Mouse (Mus musculus): ENCODE data around the gene Churc1. TPM values are rescaled to one million over a fixed set of nuclear protein-coding genes. Genes with fewer than 3 reads are reported as not detected.

The Churc1 gene
- polyA plus RNA-seq, 1 experiment from 2014 or later, result 91.3 TPM

DNA sequence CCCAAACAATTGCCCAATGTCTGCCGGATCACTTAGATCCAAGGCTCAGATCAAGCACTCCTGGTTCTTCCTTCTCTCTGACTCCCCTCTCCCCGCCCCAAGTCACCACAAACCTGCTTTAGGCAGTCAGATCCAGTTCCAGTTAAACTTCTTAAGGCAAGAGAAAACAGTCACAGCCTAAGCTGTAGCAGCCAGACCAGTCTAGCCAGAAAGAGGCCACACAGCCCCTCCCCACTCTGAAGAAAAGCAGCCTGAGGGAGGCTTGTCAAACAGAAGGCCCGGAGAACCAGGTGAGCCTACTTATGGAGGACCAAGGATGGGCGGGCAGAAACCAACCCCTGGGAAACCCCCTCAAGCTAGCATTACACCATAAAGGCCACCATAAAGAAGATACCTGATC is 52.8 kb downstream of the Churc1 start:
- Histone ChIP-seq H3K36me3 (ENCODE audit: control insufficient read depth, insufficient read depth, low read length) (no peaks in the 10 kb centered on the region), H3K4me3 (ENCODE audit: low read depth, low read length) (no peak overlapping the region), H3K4me2 (ENCODE audit: low read depth, low read length, severe bottlenecking) (no peak overlapping the region), H3K4me1 (replicated peaks; ENCODE audit: control insufficient read depth, insufficient read depth, low read length) (peaks cover 19% of the 10 kb centered on the region), H3K9ac (ENCODE audit: low read length) (no peak overlapping the region), H3K9me3 (ENCODE audit: control insufficient read depth, low read length) (no peaks in the 10 kb centered on the region), H3K27ac (ENCODE audit: low read depth, low read length) (no peak overlapping the region), H3K27me3 (ENCODE audit: control insufficient read depth, insufficient read depth, low read length) (peaks cover 17% of the 10 kb centered on the region)
- ATAC-seq (replicated peaks; ENCODE audit: low FRiP score) (no peak), DNase-seq (ENCODE audit: low spot score) (no peak)
- 62% methylated on average over 4 of the region's 4 CpGs for WGBS

DNA sequence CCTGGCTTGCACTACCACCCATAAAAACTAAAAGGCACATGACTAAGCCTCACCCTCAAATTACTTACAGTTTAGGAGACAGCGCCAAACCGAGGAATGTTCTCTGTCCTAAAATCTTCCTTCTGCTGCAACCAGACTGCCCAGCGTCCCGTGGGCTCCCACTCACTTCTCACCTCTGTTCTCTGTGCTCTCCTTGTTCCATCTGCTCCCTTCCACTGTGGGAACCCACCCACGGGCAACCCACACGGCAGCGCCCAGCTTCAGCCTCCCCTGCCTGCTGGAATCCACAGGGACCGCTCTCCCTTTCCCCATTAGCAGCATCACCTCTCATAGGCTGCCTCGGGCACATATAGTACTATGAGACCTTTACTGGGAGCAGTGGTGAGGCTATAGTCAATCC is 53.6 kb downstream of the Churc1 start:
- DNase-seq (ENCODE audit: low spot score) (no peak), ATAC-seq (replicated peaks; ENCODE audit: low FRiP score) (no peak)
- H3K4me2 ChIP-seq (ENCODE audit: low read depth, low read length, severe bottlenecking), result no peak overlapping the region
- no peaks in the 10 kb centered on the region for H3K9me3 ChIP-seq (ENCODE audit: control insufficient read depth, low read length)
- H3K36me3 ChIP-seq (ENCODE audit: control insufficient read depth, insufficient read depth, low read length), result no peaks in the 10 kb centered on the region
- no peak overlapping the region for H3K4me3 ChIP-seq (ENCODE audit: low read depth, low read length)
- 84% methylated on average over 9 of the region's 9 CpGs for WGBS
- H3K4me1 ChIP-seq (replicated peaks; ENCODE audit: control insufficient read depth, insufficient read depth, low read length), result peaks cover 19% of the 10 kb centered on the region
- no peak overlapping the region for H3K9ac ChIP-seq (ENCODE audit: low read length)
- no peak overlapping the region for H3K27ac ChIP-seq (ENCODE audit: low read depth, low read length)
- peaks cover 20% of the 10 kb centered on the region for H3K27me3 ChIP-seq (ENCODE audit: control insufficient read depth, insufficient read depth, low read length)

DNA sequence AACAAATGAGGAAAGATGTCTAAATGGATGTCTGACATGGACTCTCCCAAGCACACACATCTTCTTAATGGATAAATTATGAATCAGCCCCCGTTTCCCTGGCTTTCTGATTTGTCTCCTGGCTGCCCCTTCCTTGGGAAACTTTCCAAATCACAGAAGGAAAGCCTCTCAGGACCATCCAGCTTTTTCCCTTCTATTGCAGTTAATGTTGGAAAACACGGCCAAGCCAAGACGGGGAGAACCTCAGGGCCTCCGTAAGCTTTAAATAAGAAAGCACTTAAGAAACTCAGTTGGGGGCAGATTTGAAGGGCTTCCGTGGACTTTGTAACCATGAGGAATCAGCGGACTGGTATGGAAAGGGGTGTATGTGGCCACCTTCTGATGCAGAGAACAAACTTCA is 54.5 kb downstream of the Churc1 start:
- H3K4me3 ChIP-seq (ENCODE audit: low read depth, low read length), result no peak overlapping the region
- DNase-seq (ENCODE audit: low spot score) (no peak), ATAC-seq (replicated peaks; ENCODE audit: low FRiP score) (no peak)
- H3K4me2 ChIP-seq (ENCODE audit: low read depth, low read length, severe bottlenecking), result no peak overlapping the region
- H3K27me3 ChIP-seq (ENCODE audit: control insufficient read depth, insufficient read depth, low read length), result peaks cover 20% of the 10 kb centered on the region
- 59% methylated on average over 6 of the region's 6 CpGs for WGBS
- no peak overlapping the region for H3K9ac ChIP-seq (ENCODE audit: low read length)
- H3K9me3 ChIP-seq (ENCODE audit: control insufficient read depth, low read length), result no peaks in the 10 kb centered on the region
- H3K4me1 ChIP-seq (replicated peaks; ENCODE audit: control insufficient read depth, insufficient read depth, low read length), result peaks cover 19% of the 10 kb centered on the region
- no peaks in the 10 kb centered on the region for H3K36me3 ChIP-seq (ENCODE audit: control insufficient read depth, insufficient read depth, low read length)
- H3K27ac ChIP-seq (ENCODE audit: low read depth, low read length), result no peak overlapping the region

DNA sequence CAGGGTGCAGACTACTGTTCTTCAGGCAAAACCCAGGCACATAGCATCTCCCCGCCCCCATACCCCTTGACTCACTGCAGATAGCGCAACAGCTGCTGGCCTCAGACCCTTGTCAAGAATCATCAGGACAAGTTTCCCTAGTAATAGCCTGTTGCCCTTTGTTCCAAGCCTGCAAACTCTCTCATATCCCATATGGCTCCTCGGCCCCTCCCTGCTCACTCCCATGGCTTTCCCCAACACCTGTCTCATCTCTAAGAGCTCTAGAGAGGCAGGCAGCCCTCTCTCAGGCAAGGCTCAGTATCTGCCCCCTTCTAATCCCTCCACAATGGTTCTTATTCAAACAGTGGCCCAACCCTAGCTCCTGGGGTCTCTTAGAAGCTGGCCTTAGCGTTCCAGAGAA is 55.3 kb downstream of the Churc1 start:
- Histone ChIP-seq H3K4me1 (replicated peaks; ENCODE audit: control insufficient read depth, insufficient read depth, low read length) (peaks cover 19% of the 10 kb centered on the region), H3K9me3 (ENCODE audit: control insufficient read depth, low read length) (no peaks in the 10 kb centered on the region), H3K4me3 (ENCODE audit: low read depth, low read length) (no peak overlapping the region), H3K36me3 (ENCODE audit: control insufficient read depth, insufficient read depth, low read length) (no peaks in the 10 kb centered on the region), H3K4me2 (ENCODE audit: low read depth, low read length, severe bottlenecking) (no peak overlapping the region), H3K27ac (ENCODE audit: low read depth, low read length) (no peak overlapping the region), H3K27me3 (ENCODE audit: control insufficient read depth, insufficient read depth, low read length) (peaks cover 20% of the 10 kb centered on the region), H3K9ac (ENCODE audit: low read length) (0 out of 2 replicates have a peak overlapping the region, but pooled peaks have one; percentile 12)
- ATAC-seq (replicated peaks; ENCODE audit: low FRiP score) (no peak), DNase-seq (ENCODE audit: low spot score) (no peak)
- WGBS, result 43% methylated on average over 4 of the region's 4 CpGs

DNA sequence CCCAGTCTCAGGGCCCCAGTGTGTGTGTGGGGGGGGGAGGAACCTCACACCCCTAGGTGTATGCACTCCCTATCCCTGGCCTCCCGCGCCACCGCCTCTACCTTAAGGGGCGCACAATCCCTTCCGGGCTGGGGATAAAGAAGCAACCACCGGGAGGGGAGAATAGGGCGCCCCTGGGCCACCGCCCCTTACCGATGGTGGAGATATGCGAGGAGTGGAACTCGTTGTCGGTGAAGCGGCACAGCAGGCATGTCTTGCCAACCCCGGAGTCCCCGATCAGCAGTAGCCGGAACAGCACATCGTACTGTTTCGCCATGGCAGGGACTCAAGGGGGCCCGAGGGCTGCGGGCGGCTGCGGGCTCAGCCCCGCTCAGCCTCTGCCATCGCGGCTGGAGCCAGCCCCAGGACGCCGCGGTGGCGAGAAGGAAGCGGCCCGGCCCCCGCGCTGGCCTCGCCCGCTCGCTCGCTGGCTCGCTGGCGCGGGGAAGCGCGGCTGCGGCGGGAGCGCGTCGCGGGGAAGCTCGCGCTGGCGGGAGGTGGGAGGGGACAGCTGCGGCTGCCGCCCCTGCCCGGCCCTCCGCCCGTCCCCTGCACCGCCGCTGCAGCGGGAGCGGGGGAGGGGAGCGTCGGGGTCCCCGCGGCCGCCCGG is 56.8 kb downstream of the Churc1 start:
- peak overlapping the region; percentile 61 for H3K4me3 ChIP-seq (ENCODE audit: low read depth, low read length)
- H3K9ac ChIP-seq (ENCODE audit: low read length), result peak overlapping the region; percentile 74
- H3K27me3 ChIP-seq (ENCODE audit: control insufficient read depth, insufficient read depth, low read length), result peaks cover 20% of the 10 kb centered on the region
- no peaks in the 10 kb centered on the region for H3K36me3 ChIP-seq (ENCODE audit: control insufficient read depth, insufficient read depth, low read length)
- WGBS, result under 1% methylated on average over 56 of the region's 66 CpGs
- H3K9me3 ChIP-seq (ENCODE audit: control insufficient read depth, low read length), result no peaks in the 10 kb centered on the region
- DNase-seq (ENCODE audit: low spot score) (peak; percentile 67), ATAC-seq (replicated peaks; ENCODE audit: low FRiP score) (peak; percentile 78)
- peaks cover 19% of the 10 kb centered on the region for H3K4me1 ChIP-seq (replicated peaks; ENCODE audit: control insufficient read depth, insufficient read depth, low read length)
- H3K4me2 ChIP-seq (ENCODE audit: low read depth, low read length, severe bottlenecking), result peak overlapping the region; percentile 96
- H3K27ac ChIP-seq (ENCODE audit: low read depth, low read length), result no peak overlapping the region

DNA sequence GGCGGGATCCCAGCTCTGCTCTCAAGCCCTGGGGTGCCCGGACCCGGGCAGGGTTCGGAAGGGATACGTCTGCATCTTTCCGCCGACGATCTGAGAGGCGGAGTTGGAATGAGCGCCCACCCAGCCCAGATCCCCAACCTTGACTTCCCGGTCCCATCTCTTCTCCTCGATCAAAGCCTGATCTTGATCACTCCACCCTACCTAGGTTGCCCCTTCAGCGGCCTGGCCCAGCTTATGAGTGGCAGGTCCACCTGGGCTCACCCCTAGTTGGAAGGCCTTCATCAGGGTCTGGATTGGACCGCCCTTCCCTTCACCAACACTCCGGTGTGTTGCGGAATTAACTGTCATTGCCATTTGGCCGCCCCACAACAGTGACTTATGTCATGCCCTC is 57.3 kb downstream of the Churc1 start, which contains the start of gene Rab15:
Rab15 (minus strand) TSS at position 258 of the 391 bp plus-strand sequence.
- H3K9ac ChIP-seq (ENCODE audit: low read length), result peak within 1 kb of the TSS; percentile 74
- H3K27ac ChIP-seq (ENCODE audit: low read depth, low read length), result no peak within 1 kb of the TSS
- peak within 1 kb of the TSS; percentile 61 for H3K4me3 ChIP-seq (ENCODE audit: low read depth, low read length)
- ATAC-seq (replicated peaks; ENCODE audit: low FRiP score) (peak; percentile 42), DNase-seq (ENCODE audit: low spot score) (peak; percentile 63)
- no peaks in the 10 kb centered on the region for H3K36me3 ChIP-seq (ENCODE audit: control insufficient read depth, insufficient read depth, low read length)
- peaks cover 19% of the 10 kb centered on the region for H3K4me1 ChIP-seq (replicated peaks; ENCODE audit: control insufficient read depth, insufficient read depth, low read length)
- no peaks in the 10 kb centered on the region for H3K9me3 ChIP-seq (ENCODE audit: control insufficient read depth, low read length)
- peaks cover 20% of the 10 kb centered on the region for H3K27me3 ChIP-seq (ENCODE audit: control insufficient read depth, insufficient read depth, low read length)
- WGBS, result under 1% methylated on average over 17 of the region's 17 CpGs
- peak within 1 kb of the TSS; percentile 96 for H3K4me2 ChIP-seq (ENCODE audit: low read depth, low read length, severe bottlenecking)

DNA sequence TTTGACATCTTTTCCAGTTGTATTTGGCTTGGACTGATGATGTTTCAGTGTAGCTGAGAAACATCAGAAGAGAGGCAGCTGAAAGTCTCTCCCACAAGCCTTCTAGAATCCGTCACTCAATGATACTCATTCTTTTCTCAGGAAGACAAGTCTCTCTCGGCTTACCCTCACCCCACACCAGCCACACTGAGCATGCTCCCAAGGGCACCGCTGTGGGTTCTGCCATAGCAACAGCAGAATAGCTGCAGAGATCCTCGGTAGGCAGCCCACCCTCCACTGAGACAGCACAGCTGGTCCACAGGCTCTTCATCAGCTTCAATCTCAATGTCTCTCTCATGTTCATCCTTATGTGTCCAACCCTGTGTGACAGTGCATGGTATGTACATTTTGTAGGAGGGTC is 59.9 kb downstream of the Churc1 start:
- DNase-seq (ENCODE audit: low spot score) (no peak), ATAC-seq (replicated peaks; ENCODE audit: low FRiP score) (no peak)
- H3K4me3 ChIP-seq (ENCODE audit: low read depth, low read length), result no peak overlapping the region
- H3K9me3 ChIP-seq (ENCODE audit: control insufficient read depth, low read length), result no peaks in the 10 kb centered on the region
- H3K27ac ChIP-seq (ENCODE audit: low read depth, low read length), result no peak overlapping the region
- WGBS, result 60% methylated on average over 4 of the region's 4 CpGs
- H3K27me3 ChIP-seq (ENCODE audit: control insufficient read depth, insufficient read depth, low read length), result peaks cover 20% of the 10 kb centered on the region
- no peak overlapping the region for H3K4me2 ChIP-seq (ENCODE audit: low read depth, low read length, severe bottlenecking)
- peaks cover 10% of the 10 kb centered on the region for H3K4me1 ChIP-seq (replicated peaks; ENCODE audit: control insufficient read depth, insufficient read depth, low read length)
- H3K9ac ChIP-seq (ENCODE audit: low read length), result no peak overlapping the region
- H3K36me3 ChIP-seq (ENCODE audit: control insufficient read depth, insufficient read depth, low read length), result no peaks in the 10 kb centered on the region

DNA sequence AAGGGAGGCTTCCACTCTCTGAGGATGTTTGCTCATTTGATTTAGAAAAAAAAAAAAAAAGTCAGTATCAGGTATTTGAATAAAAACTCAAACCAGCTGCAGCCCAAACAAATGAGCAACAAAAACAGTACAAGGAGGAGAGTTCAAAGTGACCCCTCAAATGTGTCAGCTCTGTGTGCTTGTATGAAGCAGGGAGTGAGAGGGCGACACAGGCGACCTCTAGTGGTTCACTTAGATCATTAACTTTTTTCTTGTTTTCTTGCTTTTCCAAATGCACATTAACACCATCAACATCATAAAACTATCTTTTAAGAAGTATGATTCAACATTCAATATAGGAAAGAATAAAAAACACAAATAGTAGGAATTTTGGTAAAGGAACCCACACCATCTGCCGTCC is 67.4 kb downstream of the Churc1 start:
- Histone ChIP-seq H3K4me2 (ENCODE audit: low read depth, low read length, severe bottlenecking) (no peak overlapping the region), H3K9ac (ENCODE audit: low read length) (no peak overlapping the region), H3K4me3 (ENCODE audit: low read depth, low read length) (no peak overlapping the region), H3K36me3 (ENCODE audit: control insufficient read depth, insufficient read depth, low read length) (no peaks in the 10 kb centered on the region), H3K27ac (ENCODE audit: low read depth, low read length) (no peak overlapping the region), H3K4me1 (replicated peaks; ENCODE audit: control insufficient read depth, insufficient read depth, low read length) (no peaks in the 10 kb centered on the region), H3K9me3 (ENCODE audit: control insufficient read depth, low read length) (no peaks in the 10 kb centered on the region), H3K27me3 (ENCODE audit: control insufficient read depth, insufficient read depth, low read length) (no peaks in the 10 kb centered on the region)
- no peak for ATAC-seq (replicated peaks; ENCODE audit: low FRiP score)
- 3% methylated on average over 3 of the region's 3 CpGs for WGBS
- peak; percentile 65 for DNase-seq (ENCODE audit: low spot score)
